Mouse (Mus musculus) small intestine, adult 2 months (tissue): ENCODE measurements around the gene Ntm. TPM values are rescaled to one million over a fixed set of nuclear protein-coding genes. Genes with fewer than 3 reads are reported as not detected.

Source experiments
- H3K27ac ChIP-seq: fragments of 200-500 bp; 2 replicates; pipeline ENCODE4 v1.5.1; 2012; ENCODE audit warnings: low read depth, low read length, control low read depth, inconsistent platforms; ENCODE audit not compliant: insufficient read depth
- H3K27me3 ChIP-seq: fragments of 200-500 bp; 2 replicates; pipeline ENCODE4 v1.6.1; 2012; ENCODE audit warnings: mild to moderate bottlenecking, moderate library complexity, low read length, inconsistent platforms; ENCODE audit not compliant: control insufficient read depth, insufficient read depth
- H3K36me3 ChIP-seq: fragments of 200-500 bp; 2 replicates; pipeline ENCODE4 v1.6.1; 2012; ENCODE audit warnings: mild to moderate bottlenecking, low read length, control low read depth, inconsistent platforms; ENCODE audit not compliant: control insufficient read depth, insufficient read depth
- H3K4me1 ChIP-seq: fragments of 200-500 bp; 2 replicates; pipeline ENCODE4 v1.6.1; 2012; ENCODE audit warnings: low read length, inconsistent platforms, mixed read lengths; ENCODE audit not compliant: control insufficient read depth, insufficient read depth, insufficient read length
- H3K4me3 ChIP-seq: fragments of 200-500 bp; 2 replicates; pipeline ENCODE4 v1.5.1; 2012; ENCODE audit warnings: low read depth, mild to moderate bottlenecking, control low read depth, inconsistent platforms, low read length, moderate library complexity
- CTCF ChIP-seq: fragments of 200-500 bp; IDR thresholded peaks from 2 replicates; pipeline ENCODE4 v1.5.1; 2012; ENCODE audit warnings: low read depth, mild to moderate bottlenecking, control low read depth, inconsistent platforms, low read length, moderate library complexity, mixed read lengths; ENCODE audit not compliant: insufficient replicate concordance, insufficient read length; ENCODE audit errors: extremely low read depth
- POLR2A ChIP-seq: fragments of 200-500 bp; IDR thresholded peaks from 2 replicates; pipeline ENCODE4 v1.6.1; 2012; ENCODE audit warnings: low read depth, mild to moderate bottlenecking, control low read depth, inconsistent platforms, low read length, moderate library complexity
- WGBS: fragments of 180-500 bp; shearing (Covaris S2); methylation state at CpG from one replicate; pipeline ENCODE4 v1.1.7; 2018; 5-methylcytosine and 5-hydroxymethylcytosine counted together
- polyA plus RNA-seq: library from polyadenylated mRNA; depleted of rRNA; stranded (reverse); fragments of >200 nt; gene quantifications from 2 replicates; pipeline ENCODE4 v1.2.3, GENCODE M21; 2012

Ntm gene
- polyA plus RNA-seq, 1 experiment, result 0.10 TPM

- Histone ChIP-seq H3K4me3 (no peak overlapping the region), H3K27me3 (no peaks in the 10 kb centered on the region), H3K36me3 (no peaks in the 10 kb centered on the region), H3K4me1 (no peaks in the 10 kb centered on the region), H3K27ac (no peak overlapping the region)
- WGBS, result 91% methylated on average over 2 of the region's 2 CpGs
- TF ChIP-seq POLR2A, result no peak
- no peak for TF ChIP-seq CTCF
Measured at GRCm38 (mm10) chr9:29269277-29269646, 693.7 kb downstream of the Ntm start.

DNA sequence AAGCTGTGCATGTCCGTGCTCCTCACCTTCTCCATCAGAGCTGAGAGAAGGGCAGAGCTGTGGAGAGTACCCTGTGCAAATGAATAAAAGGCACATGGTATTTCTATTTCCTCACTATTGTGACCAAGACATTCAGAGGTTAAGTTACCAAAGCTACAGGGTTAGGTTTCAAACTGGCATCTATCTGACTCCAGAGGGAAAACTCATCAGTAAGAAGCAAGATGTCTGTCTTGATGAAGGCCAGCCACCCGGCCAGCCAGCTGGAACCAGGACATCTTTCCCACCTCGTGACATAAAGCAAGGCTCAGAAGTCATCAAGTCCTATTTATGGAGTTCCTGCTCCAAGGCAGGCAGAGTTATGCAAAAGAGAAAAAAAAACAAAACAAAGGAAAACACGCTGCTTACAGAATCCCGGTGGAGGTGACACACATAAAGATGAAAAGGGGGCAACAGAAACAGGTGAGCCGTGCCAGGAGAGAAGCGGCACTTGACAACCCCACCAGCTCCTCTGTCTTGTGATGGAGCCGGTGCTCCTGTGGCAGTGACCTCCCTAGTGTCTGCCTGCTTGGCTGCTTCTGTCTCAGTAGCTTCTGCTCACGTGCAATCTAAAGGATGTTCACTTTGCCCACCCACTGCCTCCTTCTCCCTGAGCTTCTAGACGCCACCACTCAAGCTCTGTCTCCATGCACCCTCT is 694.2 kb downstream of the Ntm start:
- no peaks in the 10 kb centered on the region for H3K27me3 ChIP-seq
- 72% methylated on average over 10 of the region's 10 CpGs for WGBS
- no peak overlapping the region for H3K27ac ChIP-seq
- no peaks in the 10 kb centered on the region for H3K36me3 ChIP-seq
- no peaks in the 10 kb centered on the region for H3K4me1 ChIP-seq
- no peak for TF ChIP-seq POLR2A
- TF ChIP-seq CTCF, result no peak
- H3K4me3 ChIP-seq, result no peak overlapping the region

DNA sequence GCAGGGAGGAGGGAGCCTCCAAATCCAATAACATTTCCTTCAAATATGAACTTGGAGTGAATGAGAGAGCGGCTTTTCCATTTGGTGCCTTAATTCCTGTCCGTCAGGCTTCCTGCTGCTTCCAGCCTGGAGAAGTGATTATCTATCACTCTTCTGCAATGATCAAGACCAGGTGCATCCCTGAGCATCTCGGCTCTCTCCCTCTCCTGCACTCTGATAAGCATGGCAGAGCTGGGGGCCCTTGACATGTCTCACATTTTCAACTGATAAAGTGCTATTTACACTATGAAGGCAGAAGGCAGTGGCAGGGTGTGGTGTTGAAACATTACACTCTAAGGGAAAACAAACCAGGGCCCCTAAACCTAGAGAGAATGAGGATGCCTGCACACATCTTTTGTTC is 695.3 kb downstream of the Ntm start:
- 42% methylated on average over 3 of the region's 3 CpGs for WGBS
- H3K27me3 ChIP-seq, result no peaks in the 10 kb centered on the region
- no peak for TF ChIP-seq POLR2A
- no peak for TF ChIP-seq CTCF
- H3K4me3 ChIP-seq, result no peak overlapping the region
- H3K4me1 ChIP-seq, result no peaks in the 10 kb centered on the region
- no peaks in the 10 kb centered on the region for H3K36me3 ChIP-seq
- no peak overlapping the region for H3K27ac ChIP-seq

GRCm38 (mm10) chr9:29265177-29265576 is 697.8 kb downstream of the Ntm start:
- no peaks in the 10 kb centered on the region for H3K4me1 ChIP-seq
- 50% methylated on average over 4 of the region's 4 CpGs for WGBS
- H3K4me3 ChIP-seq, result no peak overlapping the region

DNA sequence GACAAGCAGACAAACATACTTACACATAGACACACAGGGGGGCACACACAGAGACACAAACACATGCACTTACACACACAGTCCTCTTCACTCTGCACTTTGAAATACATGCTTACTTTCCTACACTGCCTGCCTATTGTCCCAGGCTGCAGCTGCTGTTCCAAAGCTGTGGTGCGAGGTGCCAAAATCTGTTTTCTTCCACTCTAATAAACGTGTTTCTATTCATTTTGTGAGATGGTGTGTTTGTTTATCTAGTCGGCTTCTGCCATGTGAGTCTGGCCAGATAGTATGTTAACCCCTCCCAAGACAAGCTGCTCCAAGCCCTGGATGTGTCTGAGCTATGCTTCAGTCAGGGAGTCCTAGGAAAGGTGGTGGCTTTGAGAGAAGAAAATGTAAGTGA is 700.1 kb downstream of the Ntm start:
- TF ChIP-seq POLR2A (no peak), CTCF (no peak)
- 34% methylated on average over 3 of the region's 3 CpGs for WGBS
- H3K27me3 ChIP-seq, result no peaks in the 10 kb centered on the region
- H3K4me1 ChIP-seq, result no peaks in the 10 kb centered on the region
- H3K4me3 ChIP-seq, result no peak overlapping the region
- no peaks in the 10 kb centered on the region for H3K36me3 ChIP-seq
- H3K27ac ChIP-seq, result no peak overlapping the region

More at GRCm38 (mm10) chr9:29265177-29265576, 697.8 kb downstream of the Ntm start:
- TF ChIP-seq POLR2A (no peak), CTCF (no peak)
- H3K27ac ChIP-seq, result no peak overlapping the region
- H3K27me3 ChIP-seq, result no peaks in the 10 kb centered on the region
- H3K36me3 ChIP-seq, result no peaks in the 10 kb centered on the region

GRCm38 (mm10) chr9:29252866-29253265 is 710.1 kb downstream of the Ntm start:
- H3K4me1 ChIP-seq, result no peaks in the 10 kb centered on the region
- TF ChIP-seq POLR2A, result no peak
- TF ChIP-seq CTCF, result no peak
- 58% methylated on average over 2 of the region's 2 CpGs for WGBS
- H3K27ac ChIP-seq, result no peak overlapping the region
- no peaks in the 10 kb centered on the region for H3K36me3 ChIP-seq
- no peak overlapping the region for H3K4me3 ChIP-seq
- no peaks in the 10 kb centered on the region for H3K27me3 ChIP-seq

- no peak overlapping the region for H3K27ac ChIP-seq
- H3K36me3 ChIP-seq, result no peaks in the 10 kb centered on the region
- TF ChIP-seq CTCF (no peak), POLR2A (no peak)
- H3K4me1 ChIP-seq, result no peaks in the 10 kb centered on the region
- 60% methylated on average over 3 of the region's 3 CpGs for WGBS
- H3K27me3 ChIP-seq, result no peaks in the 10 kb centered on the region
- H3K4me3 ChIP-seq, result no peak overlapping the region
Measured at GRCm38 (mm10) chr9:29250813-29251212, 712.1 kb downstream of the Ntm start.
